Mouse (Mus musculus): ENCODE measurements around the gene St6galnac3. TPM values are rescaled to one million over a fixed set of nuclear protein-coding genes. Genes with fewer than 3 reads are reported as not detected.

The St6galnac3 gene
- total RNA-seq, 2 experiments from 2014 or later: 8.5 to 14.8 TPM

GRCm38 (mm10) chr3:153313583-153313982 lies 411.4 kb downstream of the St6galnac3 start:
- DNase-seq: no peak
- intact Hi-C loops (cut with DNase I): no loop called here

GRCm38 (mm10) chr3:153313167-153313566 lies 411.8 kb downstream of the St6galnac3 start:
- intact Hi-C loops (cut with DNase I): no loop called here
- no peak for DNase-seq

- DNase-seq: no peak
- intact Hi-C loops (cut with DNase I): no loop called here
Observed at GRCm38 (mm10) chr3:153312006-153312405, 413.0 kb downstream of the St6galnac3 start.

- DNase-seq: no peak
- intact Hi-C loops (cut with DNase I): no loop called here
Observed at GRCm38 (mm10) chr3:153308379-153308778, 416.6 kb downstream of the St6galnac3 start.

GRCm38 (mm10) chr3:153305153-153305552 lies 419.8 kb downstream of the St6galnac3 start:
- intact Hi-C loops (cut with DNase I): no loop called here

DNA sequence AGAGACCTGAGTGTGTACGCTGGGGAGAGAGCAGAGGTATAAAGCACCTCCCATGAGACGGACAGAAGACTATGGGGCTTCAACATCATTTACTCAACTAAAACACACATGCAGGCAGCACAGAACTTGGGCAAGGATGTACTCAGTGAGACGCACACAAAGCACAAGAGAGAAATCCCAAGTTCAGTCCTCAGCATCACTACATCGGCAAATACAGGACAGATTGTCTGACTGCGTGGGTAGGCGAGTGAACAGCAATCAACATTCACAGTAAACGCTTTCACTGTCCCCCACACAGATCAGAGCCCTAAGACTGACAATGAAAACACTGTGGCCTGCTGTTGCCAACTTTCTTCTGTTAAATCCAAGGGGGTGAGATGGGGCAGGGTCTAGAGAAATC lies 422.6 kb downstream of the St6galnac3 start:
- DNase-seq: no peak
- intact Hi-C loops (cut with DNase I): no loop called here

More at GRCm38 (mm10) chr3:153305153-153305552, 419.8 kb downstream of the St6galnac3 start:
- no peak for DNase-seq

DNA sequence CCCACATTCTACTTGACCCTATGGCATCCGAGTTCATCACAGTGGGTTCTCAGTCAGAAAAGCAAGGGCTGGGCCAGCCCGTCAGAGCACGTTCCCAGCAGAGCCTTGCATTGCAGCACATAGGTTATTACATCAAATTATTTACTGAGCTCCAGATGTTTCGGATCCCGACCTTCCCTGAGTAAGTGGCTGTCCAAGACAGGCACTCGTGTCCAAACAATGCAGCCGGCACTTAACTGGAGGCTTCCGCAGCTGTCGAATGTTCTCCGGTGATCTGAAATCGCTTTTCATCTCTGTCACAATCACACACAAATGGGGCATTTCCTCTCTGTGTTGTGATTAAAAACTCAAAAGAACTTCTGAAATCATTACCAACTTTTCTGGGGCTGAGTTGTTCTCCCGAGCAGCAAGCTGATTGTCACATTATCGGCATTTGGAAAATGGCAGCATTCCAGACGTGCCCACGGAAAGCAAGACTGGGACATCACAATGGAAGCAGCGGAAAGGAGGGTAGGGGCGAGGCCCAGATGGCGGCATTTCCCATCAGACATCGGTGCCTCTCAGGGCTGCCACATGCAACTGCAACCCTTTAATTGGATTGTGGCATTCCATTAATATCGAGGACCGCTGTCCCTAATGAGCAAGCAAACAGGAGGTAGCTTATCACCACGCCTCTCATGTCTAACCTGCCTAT lies 428.5 kb downstream of the St6galnac3 start:
- peak; percentile 9 to 12 for DNase-seq
- intact Hi-C loops (cut with DNase I): no loop called here

GRCm38 (mm10) chr3:153292853-153293252 lies 432.1 kb downstream of the St6galnac3 start:
- intact Hi-C loops (cut with DNase I): no loop called here
- DNase-seq: peak in 1 of 2 experiments; percentile 7

GRCm38 (mm10) chr3:153292363-153292762 lies 432.6 kb downstream of the St6galnac3 start:
- intact Hi-C loops (cut with DNase I): no loop called here
- DNase-seq: no peak

DNA sequence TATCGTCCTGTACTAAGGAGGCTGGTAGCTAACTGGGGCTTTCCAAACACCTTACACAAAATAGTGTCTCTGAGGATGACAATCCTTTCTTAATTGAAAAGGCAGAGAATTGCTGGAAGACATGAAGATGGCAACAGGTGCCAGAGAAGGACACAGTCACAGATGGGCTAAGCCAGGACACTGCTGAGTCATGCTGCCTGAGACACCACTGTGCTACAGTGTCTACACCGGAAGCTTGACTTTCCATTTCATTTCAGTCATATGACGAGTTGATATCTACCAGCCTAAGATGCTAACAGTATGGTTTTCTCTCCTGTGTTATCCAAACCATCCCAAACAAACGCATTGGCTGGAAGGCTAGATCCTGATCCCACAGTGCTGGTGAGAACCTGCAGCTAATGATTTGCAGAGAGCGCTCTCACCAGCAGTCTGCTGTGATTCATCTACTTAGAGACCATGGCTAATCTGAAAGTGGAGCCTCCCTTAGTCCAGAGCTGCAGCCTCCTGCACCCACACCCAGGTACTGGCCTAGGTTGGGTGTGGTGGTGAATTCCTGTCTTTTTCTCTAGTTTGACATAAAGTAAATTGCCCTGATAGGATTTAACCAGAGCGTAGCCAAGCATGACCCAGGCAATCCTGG lies 433.4 kb downstream of the St6galnac3 start:
- intact Hi-C loops (cut with DNase I): no loop called here
- DNase-seq: no peak

DNA sequence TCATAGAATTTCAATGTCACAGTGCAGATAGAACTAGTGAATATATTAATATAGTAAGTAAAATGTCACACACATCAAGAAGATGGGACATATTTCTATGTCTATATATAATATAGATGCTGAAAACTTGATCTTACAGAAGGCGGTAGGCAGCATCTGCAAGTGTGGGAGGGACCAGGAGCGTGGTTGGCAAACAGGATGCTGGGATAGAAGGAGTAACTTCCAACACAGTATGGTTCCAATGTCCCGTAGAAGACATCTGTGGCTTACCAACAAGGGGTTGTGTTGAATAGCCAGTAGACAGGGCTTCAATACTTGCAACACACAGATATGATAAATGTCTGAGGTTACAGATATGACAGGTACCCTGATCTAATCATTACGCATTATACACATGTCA lies 435.0 kb downstream of the St6galnac3 start:
- no peak for DNase-seq
- intact Hi-C loops (cut with DNase I): no loop called here

DNA sequence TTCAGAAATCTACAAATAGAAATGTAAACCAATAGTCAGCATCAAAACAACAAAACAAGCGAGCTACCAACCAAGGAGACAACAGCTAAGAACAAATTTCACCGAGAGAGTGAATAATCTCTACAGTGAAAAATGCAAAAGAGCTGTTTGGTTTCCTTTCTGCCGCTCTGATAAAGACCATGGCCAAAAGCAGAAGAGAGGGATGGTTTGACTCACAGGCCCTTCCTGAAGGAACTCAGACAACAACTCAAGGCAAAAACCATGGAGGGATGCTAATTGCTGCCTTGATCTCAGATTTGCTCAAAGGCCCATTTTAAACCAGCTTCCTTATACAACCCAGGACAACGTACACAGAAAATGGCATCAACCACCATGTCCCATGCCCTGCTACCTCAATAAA lies 437.4 kb downstream of the St6galnac3 start:
- no peak for DNase-seq
- intact Hi-C loops (cut with DNase I): no loop called here

GRCm38 (mm10) chr3:153287081-153287480 lies 437.9 kb downstream of the St6galnac3 start:
- no peak for DNase-seq
- intact Hi-C loops (cut with DNase I): no loop called here

GRCm38 (mm10) chr3:153282123-153282765 lies 442.7 kb downstream of the St6galnac3 start:
- intact Hi-C loops (cut with DNase I): no loop called here
- DNase-seq: no peak

GRCm38 (mm10) chr3:153278249-153278648 lies 446.7 kb downstream of the St6galnac3 start:
- intact Hi-C loops (cut with DNase I): no loop called here
- DNase-seq: no peak

DNA sequence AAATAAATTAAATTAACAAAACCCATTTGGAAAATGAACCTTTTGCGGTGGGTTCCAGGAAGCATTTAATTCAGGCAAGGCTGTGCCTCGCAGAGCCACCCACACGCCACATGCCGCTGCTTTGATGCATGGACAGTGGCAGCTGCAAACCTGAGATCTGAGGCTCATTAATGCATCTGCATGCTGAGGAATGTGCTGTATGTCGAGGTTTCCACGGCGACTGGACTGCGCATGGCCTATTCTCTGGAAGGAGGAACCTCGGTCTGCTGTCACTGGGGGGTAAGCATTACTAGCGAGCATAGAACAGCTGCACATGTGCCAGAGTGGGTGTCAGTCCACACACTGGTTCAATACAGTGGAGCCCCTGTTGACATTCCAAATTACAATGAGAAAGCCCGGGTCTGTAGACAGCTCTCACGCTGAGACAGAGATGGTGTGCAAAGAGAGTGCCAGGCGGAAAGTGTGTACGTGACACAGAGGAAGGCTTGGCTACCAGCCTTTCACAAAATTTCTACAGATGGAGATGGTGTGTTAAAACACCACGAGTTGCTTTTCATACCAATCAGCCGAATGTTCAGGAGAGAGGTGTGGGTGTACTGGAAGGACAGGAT lies 447.5 kb downstream of the St6galnac3 start:
- intact Hi-C loops (cut with DNase I): no loop called here
- DNase-seq: no peak

- DNase-seq: no peak
- intact Hi-C loops (cut with DNase I): no loop called here
Observed at GRCm38 (mm10) chr3:153276830-153277388, 448.1 kb downstream of the St6galnac3 start.

- intact Hi-C loops (cut with DNase I): no loop called here
- no peak for DNase-seq
Observed at GRCm38 (mm10) chr3:153276101-153276829, 448.7 kb downstream of the St6galnac3 start.

GRCm38 (mm10) chr3:153272241-153272640 lies 452.7 kb downstream of the St6galnac3 start:
- DNase-seq: no peak
- intact Hi-C loops (cut with DNase I): no loop called here

DNA sequence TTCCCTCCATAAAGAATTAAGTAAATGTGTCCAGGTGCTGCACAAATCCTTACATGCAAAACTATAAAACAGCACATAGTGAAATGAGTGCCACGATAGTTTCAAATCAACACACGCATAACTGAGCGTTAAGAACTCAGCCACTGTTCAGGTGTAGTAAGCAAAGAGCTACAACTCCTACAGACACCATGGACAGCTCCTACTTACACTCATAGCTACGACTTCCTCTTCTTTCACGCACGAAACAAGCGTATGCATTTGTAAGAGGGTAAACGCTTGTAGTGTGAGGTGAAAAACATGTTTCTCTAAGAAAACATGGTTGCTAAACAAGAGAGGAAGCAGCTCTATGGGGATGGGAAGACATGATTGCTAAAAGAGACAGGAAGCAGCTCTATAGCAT lies 457.6 kb downstream of the St6galnac3 start:
- no peak for DNase-seq
- intact Hi-C loops (cut with DNase I): no loop called here

Measured in heart, postnatal 10 days (tissue).